Mouse (Mus musculus) kidney, postnatal 0 days (tissue): ENCODE data around the gene Cyp2b10. TPM values are rescaled to one million over a fixed set of nuclear protein-coding genes. Genes with fewer than 3 reads are reported as not detected.
"Not testable (repeated sequence)": the region's sequence is repeated elsewhere in the genome, so short reads cannot be mapped to it uniquely, and the experiment has no call there.

ENCODE experiments used
- ATAC-seq: fragments of 200-750 bp; cut with Nextera tagmentation; replicated peaks from 2 replicates; pipeline ENCODE4 v1.8.0; 2017; ENCODE audit warnings: low read depth, moderate number of reproducible peaks, moderate TSS enrichment, moderate library complexity; ENCODE audit not compliant: low FRiP score
- DNase-seq: peaks from one replicate; pipeline ENCODE4 v3.0.0-alpha.2; 2016; ENCODE audit warnings: low spot score
- H3K27ac ChIP-seq: fragments of 300-500 bp; sonication (generic); 2 replicates; pipeline ENCODE4 v1.5.1; 2014; ENCODE audit warnings: mild to moderate bottlenecking
- H3K27me3 ChIP-seq: fragments of 300-500 bp; sonication (generic); 2 replicates; pipeline ENCODE4 v1.6.1; 2014; ENCODE audit warnings: low read length, mixed read lengths; ENCODE audit not compliant: insufficient read depth
- H3K36me3 ChIP-seq: fragments of 300-500 bp; sonication (generic); 2 replicates; pipeline ENCODE4 v1.6.1; 2014; ENCODE audit warnings: low read length, mixed read lengths; ENCODE audit not compliant: insufficient read depth
- H3K4me1 ChIP-seq: fragments of 300-500 bp; sonication (generic); replicated peaks from 2 replicates; pipeline ENCODE4 v1.6.1; 2014; ENCODE audit warnings: antibody characterized with exemption, low read length, mixed read lengths; ENCODE audit not compliant: insufficient read depth
- H3K4me2 ChIP-seq: fragments of 300-500 bp; sonication (generic); 2 replicates; pipeline ENCODE4 v1.6.1; 2014; ENCODE audit warnings: mild to moderate bottlenecking, low read length, moderate library complexity, mixed read lengths
- H3K4me3 ChIP-seq: fragments of 300-500 bp; sonication (generic); replicated peaks from 2 replicates; pipeline ENCODE4 v1.5.1; 2014; ENCODE audit warnings: low read depth, low read length
- H3K9ac ChIP-seq: fragments of 300-500 bp; sonication (generic); 2 replicates; pipeline ENCODE4 v1.6.1; 2014; ENCODE audit warnings: low read depth, low read length
- H3K9me3 ChIP-seq: fragments of 300-500 bp; sonication (generic); replicated peaks from 2 replicates; pipeline ENCODE4 v1.6.1; 2016; ENCODE audit warnings: low read length, inconsistent platforms, mixed read lengths
- CTCF ChIP-seq: IDR thresholded peaks from 2 replicates; pipeline ENCODE4 v1.5.1; 2016; ENCODE audit warnings: antibody characterized with exemption, low read depth, mild to moderate bottlenecking, moderate library complexity
- WGBS: fragments of 180-500 bp; shearing (Covaris S2); extraction: QIAGEN DNeasy Blood & Tissue Kit; methylation state at CpG from one replicate; pipeline ENCODE4 v1.1.7; 2014; 5-methylcytosine and 5-hydroxymethylcytosine counted together
- polyA plus RNA-seq: library from polyadenylated mRNA; unstranded; fragments of >200 nt; fragmentation: Nextera tagmentation; extraction: Ambion mirVana; gene quantifications from 2 replicates; pipeline ENCODE4 v1.2.1, GENCODE M21; 2015

The Cyp2b10 gene
- polyA plus RNA-seq, 1 experiment from 2014 or later: not detected

DNA sequence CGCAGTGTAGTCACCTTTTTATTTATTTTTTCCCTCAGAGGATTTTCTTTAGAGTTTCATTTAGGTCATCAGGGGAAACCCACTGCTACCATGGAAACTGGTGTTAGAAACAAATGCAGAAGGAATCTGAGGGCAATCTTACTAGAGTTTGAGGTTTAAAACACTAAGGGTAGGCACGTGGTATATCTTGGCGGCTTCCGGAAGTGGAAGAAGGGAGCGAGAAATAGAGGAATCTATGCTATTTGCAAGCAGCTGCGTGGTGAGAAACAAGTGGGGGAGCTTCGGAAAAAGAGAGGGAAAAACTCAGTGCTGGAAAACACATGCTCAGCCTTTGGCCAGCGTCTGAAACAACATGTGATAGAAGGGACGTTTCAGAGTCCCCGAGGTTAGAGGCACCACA, 7.1 kb downstream of the Cyp2b10 start:
- no peak for TF ChIP-seq CTCF
- H3K4me1 ChIP-seq: no peaks in the 10 kb centered on the region
- WGBS: 66% methylated on average over 10 of the region's 10 CpGs
- no peaks in the 10 kb centered on the region for H3K9me3 ChIP-seq
- H3K4me3 ChIP-seq: no peak overlapping the region
- no peak overlapping the region for H3K9ac ChIP-seq
- no peaks in the 10 kb centered on the region for H3K27me3 ChIP-seq
- no peak overlapping the region for H3K4me2 ChIP-seq
- H3K27ac ChIP-seq: no peak overlapping the region
- DNase-seq: no peak
- no peak for ATAC-seq
- H3K36me3 ChIP-seq: no peaks in the 10 kb centered on the region

DNA sequence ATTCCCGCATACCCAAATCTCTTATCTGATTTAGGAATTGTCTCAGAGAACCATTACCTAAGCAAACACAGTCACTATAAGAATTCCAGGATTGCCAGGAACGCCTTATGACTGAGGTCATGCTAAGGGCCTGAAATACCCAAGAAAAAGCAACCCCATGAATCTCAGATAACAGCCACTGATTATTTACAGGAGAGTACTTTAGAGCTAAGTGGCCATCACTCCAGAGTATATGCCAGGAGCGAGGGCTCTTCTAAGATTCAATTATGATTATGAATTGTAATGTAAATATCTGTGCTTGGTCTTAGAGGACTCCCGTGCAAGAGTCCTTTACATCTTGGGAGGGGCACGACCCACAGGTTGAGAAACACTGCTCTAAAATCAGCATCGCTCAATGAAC, 10.0 kb downstream of the Cyp2b10 start:
- no peak overlapping the region for H3K4me2 ChIP-seq
- no peak for ATAC-seq
- H3K36me3 ChIP-seq: no peaks in the 10 kb centered on the region

DNA sequence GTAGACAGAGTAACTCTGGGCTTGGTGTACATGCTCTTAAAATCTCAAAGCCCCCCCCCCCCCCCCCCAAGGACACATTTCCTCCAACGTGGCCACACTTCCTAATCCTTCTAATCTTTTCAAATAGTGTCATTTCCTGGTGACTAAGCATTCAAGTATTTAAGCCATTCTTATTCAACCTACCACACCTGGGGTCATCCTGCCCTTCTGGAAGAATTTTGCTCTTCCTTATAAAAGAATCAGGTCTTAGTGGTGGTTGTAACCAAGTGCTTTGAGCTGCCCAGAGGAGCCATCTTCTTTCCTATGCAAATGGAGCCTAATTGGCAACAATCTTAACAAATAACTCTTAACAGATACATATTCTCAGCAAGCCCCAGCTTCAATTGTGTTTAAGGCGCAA, 12.6 kb downstream of the Cyp2b10 start:
- Histone ChIP-seq H3K27me3 (no peaks in the 10 kb centered on the region), H3K36me3 (no peaks in the 10 kb centered on the region), H3K4me1 (no peaks in the 10 kb centered on the region), H3K9ac (no peak overlapping the region), H3K4me2 (no peak overlapping the region), H3K4me3 (no peak overlapping the region), H3K9me3 (no peaks in the 10 kb centered on the region), H3K27ac (no peak overlapping the region)
- no peak for TF ChIP-seq CTCF
- no peak for DNase-seq
- 74% methylated on average over 2 of the region's 2 CpGs for WGBS
- no peak for ATAC-seq

More for the DNA sequence above, 10.0 kb downstream of the Cyp2b10 start:
- TF ChIP-seq CTCF: no peak
- Histone ChIP-seq H3K9me3 (no peaks in the 10 kb centered on the region), H3K27me3 (no peaks in the 10 kb centered on the region), H3K4me1 (no peaks in the 10 kb centered on the region), H3K27ac (no peak overlapping the region), H3K4me3 (no peak overlapping the region), H3K9ac (no peak overlapping the region)
- 70% methylated on average over 6 of the region's 6 CpGs for WGBS
- DNase-seq: no peak

DNA sequence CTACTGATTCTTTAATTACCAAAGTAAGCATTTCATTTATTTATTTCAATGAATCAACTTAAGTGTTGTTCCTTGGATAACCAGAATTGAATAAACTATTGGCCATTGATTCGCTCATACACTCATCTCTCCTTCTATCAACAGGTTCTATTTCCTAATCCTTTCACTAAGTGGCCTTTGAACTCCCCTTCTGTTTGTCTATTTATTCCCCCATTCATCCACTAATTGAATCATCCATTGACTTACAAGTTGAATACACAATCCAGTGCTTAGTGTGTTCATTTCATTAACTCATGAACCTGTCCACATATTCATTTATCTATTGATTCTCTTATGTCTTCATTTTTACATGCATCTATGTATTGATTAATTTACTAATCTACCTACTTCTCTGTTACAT, 18.7 kb downstream of the Cyp2b10 start:
- Histone ChIP-seq H3K27me3 (no peaks in the 10 kb centered on the region), H3K9ac (no peak overlapping the region), H3K4me3 (no peak overlapping the region), H3K4me1 (no peaks in the 10 kb centered on the region), H3K27ac (no peak overlapping the region), H3K4me2 (no peak overlapping the region), H3K36me3 (no peaks in the 10 kb centered on the region), H3K9me3 (no peaks in the 10 kb centered on the region)
- ATAC-seq (no peak), DNase-seq (no peak)
- 73% methylated on average over 1 of the region's 1 CpGs for WGBS
- no peak for TF ChIP-seq CTCF

DNA sequence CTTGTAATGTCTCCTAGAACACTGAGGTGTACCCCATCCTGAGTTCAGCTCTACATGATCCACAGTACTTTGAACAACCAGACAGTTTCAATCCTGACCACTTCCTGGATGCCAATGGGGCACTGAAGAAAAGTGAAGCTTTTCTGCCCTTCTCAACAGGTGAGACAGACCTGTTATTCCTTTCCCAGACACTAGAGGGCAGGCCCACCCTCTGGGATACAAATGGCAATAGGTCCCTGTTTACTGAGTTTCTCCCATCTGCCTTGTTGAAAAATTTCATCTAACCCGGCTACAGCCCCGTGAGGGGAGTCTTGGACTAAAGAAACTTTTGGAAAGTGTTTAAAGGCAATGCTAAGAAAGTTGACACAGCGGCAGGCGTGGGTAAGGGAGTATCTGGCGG, 19.9 kb downstream of the Cyp2b10 start:
- WGBS: 52% methylated on average over 5 of the region's 5 CpGs
- peak; percentile 55 for TF ChIP-seq CTCF
- H3K9ac ChIP-seq, H3K27me3 ChIP-seq, DNase-seq, H3K4me2 ChIP-seq, H3K36me3 ChIP-seq, H3K4me1 ChIP-seq, ATAC-seq, H3K27ac ChIP-seq, H3K4me3 ChIP-seq, H3K9me3 ChIP-seq: not testable (repeated sequence)

DNA sequence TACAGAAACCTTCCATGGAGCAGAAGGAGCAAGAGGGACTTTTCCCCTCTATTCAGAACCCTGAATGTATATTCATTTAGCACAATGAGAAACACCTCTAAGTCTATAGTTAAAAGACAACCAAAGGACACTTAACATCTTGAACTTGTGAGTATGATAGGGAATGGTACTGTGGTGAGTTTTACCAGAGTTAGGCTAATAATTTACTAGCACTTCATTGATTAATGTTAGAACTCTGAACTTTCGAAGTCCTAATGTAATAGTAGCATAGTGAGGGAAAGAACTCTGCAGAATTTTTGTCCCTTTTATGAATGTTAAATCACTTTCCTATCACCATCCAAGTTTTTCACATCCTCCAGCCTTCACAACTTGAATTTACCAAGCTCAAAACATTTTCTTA, 22.0 kb downstream of the Cyp2b10 start:
- no peak for TF ChIP-seq CTCF
- ATAC-seq (no peak), DNase-seq (no peak)
- H3K27me3 ChIP-seq: no peaks in the 10 kb centered on the region
- WGBS: 55% methylated on average over 1 of the region's 1 CpGs
- H3K9me3 ChIP-seq: no peaks in the 10 kb centered on the region
- H3K27ac ChIP-seq: no peak overlapping the region
- no peak overlapping the region for H3K9ac ChIP-seq
- H3K4me1 ChIP-seq: no peaks in the 10 kb centered on the region
- no peak overlapping the region for H3K4me3 ChIP-seq
- H3K36me3 ChIP-seq: no peaks in the 10 kb centered on the region
- no peak overlapping the region for H3K4me2 ChIP-seq

DNA sequence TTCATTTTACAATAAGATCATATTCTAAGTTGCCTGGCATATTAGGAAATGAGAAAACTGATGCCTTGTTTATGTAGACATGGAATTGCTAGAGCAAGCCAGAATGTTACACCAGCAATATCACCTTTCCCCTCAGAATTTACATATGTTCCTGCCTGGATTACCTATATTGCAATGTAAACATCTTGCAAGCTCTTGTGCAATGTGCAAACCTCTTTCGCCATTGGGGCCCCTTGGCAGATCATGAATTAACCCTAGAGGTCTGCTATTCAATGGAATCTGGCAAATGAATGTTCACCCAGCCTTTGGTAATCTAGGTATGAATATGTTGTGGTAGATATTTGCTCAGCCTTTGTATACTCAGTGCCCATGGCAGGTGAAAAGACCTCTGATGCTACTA, 47.9 kb downstream of the Cyp2b10 start:
- H3K27me3 ChIP-seq: no peaks in the 10 kb centered on the region
- no peak for TF ChIP-seq CTCF
- no peak overlapping the region for H3K27ac ChIP-seq
- H3K9ac ChIP-seq: no peak overlapping the region
- H3K4me2 ChIP-seq: no peak overlapping the region
- WGBS: 66% methylated on average over 1 of the region's 1 CpGs
- no peaks in the 10 kb centered on the region for H3K4me1 ChIP-seq
- ATAC-seq: no peak
- no peaks in the 10 kb centered on the region for H3K36me3 ChIP-seq
- DNase-seq: no peak
- no peaks in the 10 kb centered on the region for H3K9me3 ChIP-seq
- no peak overlapping the region for H3K4me3 ChIP-seq

Other genes with a start within 250 kb of the Cyp2b10 start
- 90.1 and 96.3 TPM in 2 replicates for gene Bckdha, start 238.6 kb upstream of the Cyp2b10 start, polyA plus RNA-seq
- 76.8 and 78.6 TPM in 2 replicates for gene Exosc5, start 238.5 kb upstream of the Cyp2b10 start, polyA plus RNA-seq
- gene Tmem91, start 222.5 kb upstream of the Cyp2b10 start, polyA plus RNA-seq: 1.0 and 1.1 TPM in 2 replicates
- 31.4 and 32.3 TPM in 2 replicates for gene B9d2, start 216.8 kb upstream of the Cyp2b10 start, polyA plus RNA-seq
- gene Tgfb1, start 210.6 kb upstream of the Cyp2b10 start, polyA plus RNA-seq: 3.2 and 3.6 TPM in 2 replicates
- gene Ccdc97, start 178.5 kb upstream of the Cyp2b10 start, polyA plus RNA-seq: 18.8 and 19.4 TPM in 2 replicates
- gene Hnrnpul1, start 142.9 kb upstream of the Cyp2b10 start, polyA plus RNA-seq: 50.0 and 56.0 TPM in 2 replicates
- 95.7 and 110 TPM in 2 replicates for gene Axl, start 108.9 kb upstream of the Cyp2b10 start, polyA plus RNA-seq
- gene Cyp2s1, start 80.7 kb upstream of the Cyp2b10 start, polyA plus RNA-seq: 25.4 and 26.7 TPM in 2 replicates
- not detected in 2 replicates for gene Cyp2b13, start 163.9 kb downstream of the Cyp2b10 start, polyA plus RNA-seq